8 mouse cellular contexts compared by ENCODE assay signal in genomic region chr3:52102601-52103530, GRCm38 (mm10). TPM values are rescaled to one million over a fixed set of nuclear protein-coding genes. Genes with fewer than 3 reads are reported as not detected.
DNase-seq lines count a peak whose midpoint lies in the region.

No protein-coding gene starts in this region.

- DNase-seq in layer of hippocampus, adult 11-12 months (ENCODE audit: low spot score), result peak; percentile 67
- no peak for DNase-seq in layer of hippocampus, adult 9-10 months (ENCODE audit: low spot score)
- peak; percentile 94 for DNase-seq in embryo, embryonic 9.5 days (ENCODE audit: extremely low spot score)
- peak; percentile 86 for DNase-seq in heart, adult 8-10 months (ENCODE audit: low spot score)
- DNase-seq in kidney, adult 8-10 months, result peak; percentile 61 to 73
- peak; percentile 85 for DNase-seq in liver
- DNase-seq in monocyte, adult 2 months (ENCODE audit: low read depth in 1 of 2, low spot score in 2 of 2), result peak; percentile 22 to 61
- DNase-seq in spleen, postnatal 36 days (ENCODE audit: low spot score in 2 of 2), result peak; percentile 77 to 81

RNA-seq across cellular contexts. Expression of gene Maml3, which starts 2.0 kb away (rescaled TPM):
- 1 to 10 TPM; 1.9 to 3.3 (median 2.7) TPM for total RNA-seq in heart, adult 8-10 months (2022)
